Mouse (Mus musculus): ENCODE results near the gene Frrs1l. TPM values are rescaled to one million over a fixed set of nuclear protein-coding genes. Genes with fewer than 3 reads are reported as not detected.

Gene Frrs1l
- 21.3 and 24.3 TPM in 2 replicates for polyA plus RNA-seq (2014; fragmentation: Nextera tagmentation; extraction: Ambion mirVana)

DNA sequence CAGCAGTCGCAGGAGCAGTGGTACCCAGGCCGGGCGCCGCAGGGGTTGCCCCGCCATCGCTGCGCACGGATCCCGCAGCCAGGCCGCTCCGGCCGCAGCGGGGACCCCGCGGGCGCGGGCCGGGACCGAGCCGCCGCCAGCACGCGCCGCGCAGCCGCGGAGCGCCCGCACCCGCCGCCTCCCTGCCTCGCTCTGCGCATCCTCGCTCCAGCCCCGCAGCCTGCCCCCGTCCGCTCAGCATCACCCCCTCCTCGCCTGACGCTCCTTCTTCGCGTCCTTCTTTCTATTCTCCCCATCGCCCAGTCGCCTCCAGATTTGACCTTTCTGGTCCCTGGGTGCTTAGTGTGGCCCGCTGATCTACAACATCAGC lies at the start of gene Frrs1l:
TSS of gene Frrs1l (minus strand) at position 177 of the 370 bp plus-strand sequence.
- peak; percentile 83 for DNase-seq
- H3K27ac ChIP-seq (replicated peaks; ENCODE audit: low read depth, low read length): peak within 1 kb of the TSS; percentile 82
- no peaks in the 10 kb centered on the region for H3K36me3 ChIP-seq (ENCODE audit: control insufficient read depth, insufficient read depth, low read length)
- peak within 1 kb of the TSS; percentile 73 for H3K4me3 ChIP-seq (replicated peaks; ENCODE audit: low read depth, low read length)
- H3K9ac ChIP-seq (replicated peaks; ENCODE audit: low read length): peak within 1 kb of the TSS; percentile 83
- under 1% methylated on average over 43 of the region's 44 CpGs for whole genome bisulfite sequencing
- H3K4me1 ChIP-seq (ENCODE audit: control insufficient read depth, insufficient read depth, low read length): peaks cover 7% of the 10 kb centered on the region
- peak; percentile 90 for ATAC-seq (ENCODE audit: low FRiP score, low TSS enrichment)
- peaks cover 5% of the 10 kb centered on the region; the same call in 1 of the 2 replicates for H3K27me3 ChIP-seq (ENCODE audit: control insufficient read depth, insufficient read depth, low read length)
- H3K9me3 ChIP-seq (ENCODE audit: control insufficient read depth, low read length): no peaks in the 10 kb centered on the region
- peak within 1 kb of the TSS; percentile 75 for H3K4me2 ChIP-seq (ENCODE audit: low read length)

DNA sequence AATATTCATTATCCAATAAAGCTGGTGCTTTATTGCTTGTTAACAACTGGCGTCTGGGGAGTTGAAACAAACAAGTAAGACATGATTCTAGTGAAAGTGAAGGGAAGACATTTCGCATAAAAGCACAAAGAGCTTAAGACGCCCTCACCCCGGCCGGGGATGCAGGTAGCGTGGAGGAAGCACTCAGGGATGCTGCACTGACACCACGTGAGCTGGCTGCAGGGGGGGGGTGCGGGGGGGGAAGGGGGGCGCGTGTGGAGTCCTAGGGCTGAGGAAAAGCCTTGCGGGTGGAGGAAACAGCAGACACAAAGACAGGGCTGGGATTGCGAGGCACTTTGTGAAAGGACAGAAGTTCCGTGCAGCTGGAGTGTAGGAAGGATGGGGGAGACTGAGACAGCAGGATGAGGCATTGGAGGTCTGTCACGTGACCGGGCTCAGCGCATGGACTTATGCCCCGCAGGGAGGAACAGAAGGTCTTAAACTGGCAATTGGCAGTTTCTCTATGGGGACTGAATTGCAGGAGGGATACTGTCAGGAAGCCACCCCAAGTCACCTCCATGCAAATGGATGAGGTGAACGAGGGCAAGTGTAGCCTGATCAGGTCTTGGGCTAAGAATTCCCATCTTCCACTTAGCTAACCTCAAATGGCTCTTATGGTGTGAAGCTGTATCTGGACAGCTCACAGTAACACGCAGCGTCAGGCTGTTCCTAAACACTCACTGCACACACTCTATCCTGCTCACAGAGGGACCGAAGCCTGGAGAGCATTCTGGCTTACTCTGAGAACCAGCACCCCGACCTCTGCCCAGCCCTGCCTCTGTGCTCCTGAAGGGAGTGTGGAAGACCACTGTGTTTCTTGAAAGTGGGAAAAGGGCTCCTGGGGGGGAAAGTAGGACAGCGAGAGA lies 49.2 kb upstream of the Frrs1l start:
- Histone ChIP-seq H3K9ac (replicated peaks; ENCODE audit: low read length) (peak overlapping the region; percentile 49), H3K36me3 (ENCODE audit: control insufficient read depth, insufficient read depth, low read length) (no peaks in the 10 kb centered on the region), H3K4me1 (ENCODE audit: control insufficient read depth, insufficient read depth, low read length) (peaks cover 13% of the 10 kb centered on the region), H3K9me3 (ENCODE audit: control insufficient read depth, low read length) (no peaks in the 10 kb centered on the region), H3K27ac (replicated peaks; ENCODE audit: low read depth, low read length) (peak overlapping the region; percentile 68), H3K4me2 (ENCODE audit: low read length) (peak overlapping the region; percentile 64), H3K4me3 (replicated peaks; ENCODE audit: low read depth, low read length) (peak overlapping the region; percentile 28), H3K27me3 (ENCODE audit: control insufficient read depth, insufficient read depth, low read length) (no peaks in the 10 kb centered on the region)
- WGBS: 7% methylated on average over 23 of the region's 23 CpGs
- peak; percentile 81 for DNase-seq
- ATAC-seq (ENCODE audit: low FRiP score, low TSS enrichment): peak; percentile 85

GRCm38 (mm10) chr4:57037554-57037953 lies 47.4 kb upstream of the Frrs1l start:
- H3K27me3 ChIP-seq (ENCODE audit: control insufficient read depth, insufficient read depth, low read length): no peaks in the 10 kb centered on the region
- no peak overlapping the region for H3K27ac ChIP-seq (replicated peaks; ENCODE audit: low read depth, low read length)
- no peak overlapping the region for H3K9ac ChIP-seq (replicated peaks; ENCODE audit: low read length)
- 80% methylated on average over 7 of the region's 7 CpGs for WGBS
- DNase-seq (no peak), ATAC-seq (ENCODE audit: low FRiP score, low TSS enrichment) (no peak)
- no peaks in the 10 kb centered on the region for H3K36me3 ChIP-seq (ENCODE audit: control insufficient read depth, insufficient read depth, low read length)
- H3K4me3 ChIP-seq (replicated peaks; ENCODE audit: low read depth, low read length): no peak overlapping the region
- H3K9me3 ChIP-seq (ENCODE audit: control insufficient read depth, low read length): no peaks in the 10 kb centered on the region
- H3K4me2 ChIP-seq (ENCODE audit: low read length): no peak overlapping the region
- H3K4me1 ChIP-seq (ENCODE audit: control insufficient read depth, insufficient read depth, low read length): peaks cover 13% of the 10 kb centered on the region

- peaks cover 6% of the 10 kb centered on the region; the same call in 1 of the 2 replicates for H3K4me1 ChIP-seq (ENCODE audit: control insufficient read depth, insufficient read depth, low read length)
- 84% methylated on average over 5 of the region's 5 CpGs for WGBS
- DNase-seq: no peak
- H3K27me3 ChIP-seq (ENCODE audit: control insufficient read depth, insufficient read depth, low read length): no peaks in the 10 kb centered on the region
- no peaks in the 10 kb centered on the region for H3K36me3 ChIP-seq (ENCODE audit: control insufficient read depth, insufficient read depth, low read length)
- H3K9ac ChIP-seq (replicated peaks; ENCODE audit: low read length): no peak overlapping the region
- H3K4me2 ChIP-seq (ENCODE audit: low read length): no peak overlapping the region
- H3K4me3 ChIP-seq (replicated peaks; ENCODE audit: low read depth, low read length): no peak overlapping the region
- H3K9me3 ChIP-seq (ENCODE audit: control insufficient read depth, low read length): no peaks in the 10 kb centered on the region
- ATAC-seq (ENCODE audit: low FRiP score, low TSS enrichment): no peak
- no peak overlapping the region for H3K27ac ChIP-seq (replicated peaks; ENCODE audit: low read depth, low read length)
Measured at GRCm38 (mm10) chr4:57034169-57034568, 44.0 kb upstream of the Frrs1l start.

DNA sequence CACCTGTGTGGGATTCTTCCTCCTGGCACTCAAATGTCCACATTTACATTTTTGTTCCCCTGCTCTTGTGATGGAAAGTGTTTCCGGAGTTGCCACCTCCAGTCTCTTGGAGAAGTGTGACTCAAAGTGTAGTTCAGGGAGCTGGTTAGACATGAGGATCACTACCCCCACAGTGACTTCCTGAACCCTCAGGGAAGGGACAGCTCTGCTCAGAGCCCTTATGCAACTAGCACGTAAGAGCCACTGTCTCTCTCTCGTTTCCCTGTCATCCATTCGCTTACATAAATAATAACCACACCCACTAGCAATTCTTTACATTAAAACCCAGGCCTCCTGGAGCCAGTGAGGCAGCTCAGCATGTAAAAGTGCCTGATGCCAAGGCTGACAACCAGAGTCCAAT lies 41.2 kb upstream of the Frrs1l start:
- Histone ChIP-seq H3K36me3 (ENCODE audit: control insufficient read depth, insufficient read depth, low read length) (no peaks in the 10 kb centered on the region), H3K9ac (replicated peaks; ENCODE audit: low read length) (no peak overlapping the region), H3K27ac (replicated peaks; ENCODE audit: low read depth, low read length) (no peak overlapping the region), H3K4me2 (ENCODE audit: low read length) (no peak overlapping the region), H3K4me1 (ENCODE audit: control insufficient read depth, insufficient read depth, low read length) (no peaks in the 10 kb centered on the region), H3K27me3 (ENCODE audit: control insufficient read depth, insufficient read depth, low read length) (no peaks in the 10 kb centered on the region), H3K4me3 (replicated peaks; ENCODE audit: low read depth, low read length) (no peak overlapping the region), H3K9me3 (ENCODE audit: control insufficient read depth, low read length) (no peaks in the 10 kb centered on the region)
- DNase-seq: no peak
- WGBS: 79% methylated on average over 4 of the region's 4 CpGs
- no peak for ATAC-seq (ENCODE audit: low FRiP score, low TSS enrichment)

GRCm38 (mm10) chr4:57027954-57028353 lies 37.8 kb upstream of the Frrs1l start:
- Histone ChIP-seq H3K9me3 (ENCODE audit: control insufficient read depth, low read length) (no peaks in the 10 kb centered on the region), H3K27me3 (ENCODE audit: control insufficient read depth, insufficient read depth, low read length) (no peaks in the 10 kb centered on the region), H3K4me3 (replicated peaks; ENCODE audit: low read depth, low read length) (no peak overlapping the region), H3K4me1 (ENCODE audit: control insufficient read depth, insufficient read depth, low read length) (no peaks in the 10 kb centered on the region), H3K4me2 (ENCODE audit: low read length) (no peak overlapping the region), H3K36me3 (ENCODE audit: control insufficient read depth, insufficient read depth, low read length) (no peaks in the 10 kb centered on the region), H3K9ac (replicated peaks; ENCODE audit: low read length) (no peak overlapping the region), H3K27ac (replicated peaks; ENCODE audit: low read depth, low read length) (no peak overlapping the region)
- no peak for ATAC-seq (ENCODE audit: low FRiP score, low TSS enrichment)
- DNase-seq: no peak
- WGBS: 66% methylated on average over 10 of the region's 10 CpGs

DNA sequence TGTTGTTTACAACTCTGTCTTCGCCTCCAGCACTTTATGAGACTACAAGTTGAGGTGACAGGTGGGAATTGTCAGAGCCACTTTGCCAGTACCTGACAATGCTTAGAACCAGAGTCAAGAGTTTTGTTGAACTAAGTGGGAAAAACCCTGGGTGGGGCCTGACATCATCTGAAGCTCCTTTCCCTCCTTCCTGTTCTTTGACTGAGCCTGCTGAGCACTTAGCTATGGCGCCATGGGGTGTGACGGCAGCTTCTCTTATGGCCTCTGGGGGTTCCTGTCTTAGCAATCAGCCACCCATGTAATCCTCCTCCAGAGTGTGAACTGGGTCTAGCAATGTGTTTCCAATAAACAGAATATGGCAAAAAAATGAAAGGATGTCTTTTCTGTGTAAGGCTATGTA lies 33.3 kb upstream of the Frrs1l start:
- no peak for ATAC-seq (ENCODE audit: low FRiP score, low TSS enrichment)
- no peak overlapping the region for H3K27ac ChIP-seq (replicated peaks; ENCODE audit: low read depth, low read length)
- WGBS: 76% methylated on average over 3 of the region's 3 CpGs

DNA sequence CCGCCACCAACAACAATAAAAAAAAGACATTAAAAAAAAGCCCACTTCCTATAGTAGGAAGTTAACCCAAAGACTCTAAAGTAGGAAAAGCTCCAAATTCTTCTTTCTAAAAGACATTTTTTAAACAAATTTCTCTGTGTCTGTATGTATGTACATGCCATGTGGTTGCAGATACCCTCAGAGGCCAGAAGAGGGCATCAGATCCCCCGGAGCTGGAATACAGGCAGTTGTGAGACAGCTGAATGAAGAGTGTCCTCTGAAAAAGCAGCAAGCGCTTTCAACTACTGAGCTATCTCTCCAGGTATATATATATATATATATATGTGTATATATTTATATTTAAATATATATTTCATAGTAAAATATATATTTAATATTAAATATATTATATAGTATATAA lies 31.1 kb upstream of the Frrs1l start:
- WGBS: 90% methylated on average over 3 of the region's 3 CpGs
- ATAC-seq (ENCODE audit: low FRiP score, low TSS enrichment) (no peak), DNase-seq (peak; percentile 24)
- Histone ChIP-seq H3K4me1 (ENCODE audit: control insufficient read depth, insufficient read depth, low read length) (no peaks in the 10 kb centered on the region), H3K4me3 (replicated peaks; ENCODE audit: low read depth, low read length) (no peak overlapping the region), H3K9ac (replicated peaks; ENCODE audit: low read length) (no peak overlapping the region), H3K27ac (replicated peaks; ENCODE audit: low read depth, low read length) (no peak overlapping the region), H3K9me3 (ENCODE audit: control insufficient read depth, low read length) (no peaks in the 10 kb centered on the region), H3K4me2 (ENCODE audit: low read length) (no peak overlapping the region), H3K27me3 (ENCODE audit: control insufficient read depth, insufficient read depth, low read length) (no peaks in the 10 kb centered on the region), H3K36me3 (ENCODE audit: control insufficient read depth, insufficient read depth, low read length) (no peaks in the 10 kb centered on the region)

More for the DNA sequence above, 33.3 kb upstream of the Frrs1l start:
- H3K36me3 ChIP-seq (ENCODE audit: control insufficient read depth, insufficient read depth, low read length): no peaks in the 10 kb centered on the region
- DNase-seq: no peak
- no peak overlapping the region for H3K4me3 ChIP-seq (replicated peaks; ENCODE audit: low read depth, low read length)
- no peak overlapping the region for H3K4me2 ChIP-seq (ENCODE audit: low read length)
- no peaks in the 10 kb centered on the region for H3K4me1 ChIP-seq (ENCODE audit: control insufficient read depth, insufficient read depth, low read length)
- no peaks in the 10 kb centered on the region for H3K9me3 ChIP-seq (ENCODE audit: control insufficient read depth, low read length)
- H3K9ac ChIP-seq (replicated peaks; ENCODE audit: low read length): no peak overlapping the region
- no peaks in the 10 kb centered on the region for H3K27me3 ChIP-seq (ENCODE audit: control insufficient read depth, insufficient read depth, low read length)

DNA sequence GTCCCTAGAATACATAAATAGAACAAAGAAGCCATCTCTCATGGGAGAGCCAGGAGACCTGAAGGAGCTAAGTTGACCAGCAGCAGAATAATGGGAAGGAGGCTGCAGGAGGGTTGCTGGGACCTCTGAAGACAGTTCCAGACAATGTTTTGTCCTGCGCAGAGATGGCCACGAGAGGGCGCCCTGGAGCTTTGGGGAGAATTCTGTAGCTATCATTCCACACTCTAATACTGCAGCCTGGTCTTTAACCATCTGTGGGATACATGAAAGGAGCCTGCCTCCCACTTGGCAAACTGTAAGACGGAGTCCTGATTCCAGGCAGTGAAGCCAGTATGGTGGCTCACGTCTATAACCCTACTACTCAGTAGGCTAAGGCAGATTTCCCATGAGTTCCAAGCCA lies 27.0 kb upstream of the Frrs1l start:
- Histone ChIP-seq H3K4me3 (replicated peaks; ENCODE audit: low read depth, low read length) (no peak overlapping the region), H3K36me3 (ENCODE audit: control insufficient read depth, insufficient read depth, low read length) (no peaks in the 10 kb centered on the region), H3K9me3 (ENCODE audit: control insufficient read depth, low read length) (no peaks in the 10 kb centered on the region), H3K4me2 (ENCODE audit: low read length) (no peak overlapping the region), H3K27ac (replicated peaks; ENCODE audit: low read depth, low read length) (no peak overlapping the region), H3K9ac (replicated peaks; ENCODE audit: low read length) (no peak overlapping the region), H3K27me3 (ENCODE audit: control insufficient read depth, insufficient read depth, low read length) (no peaks in the 10 kb centered on the region), H3K4me1 (ENCODE audit: control insufficient read depth, insufficient read depth, low read length) (no peaks in the 10 kb centered on the region)
- ATAC-seq (ENCODE audit: low FRiP score, low TSS enrichment): no peak
- DNase-seq: peak; percentile 81
- 22% methylated on average over 5 of the region's 5 CpGs for WGBS

Measured in midbrain, embryonic 14.5 days (tissue).